Mouse (Mus musculus) megakaryocyte, embryonic 14.5 days (primary cell): ENCODE measurements around the gene Adam19.

Experiments used
- FLI1 ChIP-seq: IDR thresholded peaks from 2 replicates; pipeline ENCODE4 v1.6.1; 2012; ENCODE audit warnings: low read length, inconsistent platforms, mixed read lengths
- GATA1 ChIP-seq: IDR thresholded peaks from 3 replicates; pipeline ENCODE4 v1.6.1; 2012; ENCODE audit warnings: mixed read lengths, low read length, inconsistent platforms, borderline replicate concordance

DNA sequence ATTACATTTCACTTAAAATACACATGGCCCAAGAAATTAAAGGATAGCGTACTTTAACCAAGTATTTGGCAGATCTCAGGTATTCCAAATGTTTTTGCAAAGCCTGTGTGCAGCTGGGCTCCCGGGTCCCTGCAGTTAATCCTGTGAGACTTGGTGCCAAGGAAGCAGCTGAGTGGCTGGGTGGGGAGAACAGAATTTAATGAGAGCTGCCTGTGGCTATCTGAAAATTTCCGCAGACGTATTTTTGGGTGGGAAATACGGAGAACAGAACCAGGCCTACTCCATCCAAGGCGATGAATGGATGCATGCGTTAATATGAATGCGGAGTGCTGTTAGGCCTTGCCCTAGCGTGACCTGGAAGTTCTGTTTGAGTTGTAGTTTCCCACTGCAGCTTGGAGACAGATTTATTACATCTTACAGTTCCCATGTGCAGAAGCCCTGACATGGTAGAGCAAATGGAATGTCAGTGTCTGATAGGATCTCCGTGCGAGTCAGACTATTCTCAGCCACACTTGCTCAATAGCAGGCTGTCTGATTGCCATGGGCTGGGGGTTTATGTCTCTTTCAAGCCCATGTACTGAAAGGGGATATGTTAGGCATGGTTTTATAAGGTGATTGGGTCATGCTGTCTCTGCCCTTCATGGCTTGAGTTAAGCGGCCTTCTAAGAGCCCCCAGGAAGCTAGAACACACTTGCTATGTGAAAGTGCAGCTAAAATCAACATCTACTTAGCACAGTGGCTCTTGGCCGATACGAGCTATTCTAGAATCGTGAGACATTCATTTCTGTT is 17.5 kb downstream of the Adam19 start:
- TF ChIP-seq FLI1 (no peak), GATA1 (no peak)
